Mouse (Mus musculus) gastrocnemius, postnatal 4 days (tissue): ENCODE measurements around the gene Psmd13. TPM values are rescaled to one million over a fixed set of nuclear protein-coding genes. Genes with fewer than 3 reads are reported as not detected.
A peak's percentile ranks its signal among the peaks of the same experiment; 100 is the strongest.

Experiments
- DNase-seq, 2 experiments: peaks; one replicate each; pipeline ENCODE4 v3.0.0; 2021 to 2022; ENCODE audit warnings: low spot score in 2 of 2, mixed read lengths in 2 of 2
- total RNA-seq, 2 experiments: library from RNA; stranded (reverse); gene quantifications; 2 replicates each; pipeline ENCODE4 v1.2.3; 2021

Gene Psmd13
- total RNA-seq, 2 experiments from 2014 or later: 120 to 129 TPM

GRCm38 (mm10) chr7:140941222-140942051 lies 59.7 kb downstream of the Psmd13 start, which contains the start of gene Pgghg:
Gene Pgghg (plus strand): TSS chr7:140941391.
- peak; percentile 80 to 89 for DNase-seq

GRCm38 (mm10) chr7:140942341-140942740 lies 60.6 kb downstream of the Psmd13 start:
- DNase-seq: no peak

DNA sequence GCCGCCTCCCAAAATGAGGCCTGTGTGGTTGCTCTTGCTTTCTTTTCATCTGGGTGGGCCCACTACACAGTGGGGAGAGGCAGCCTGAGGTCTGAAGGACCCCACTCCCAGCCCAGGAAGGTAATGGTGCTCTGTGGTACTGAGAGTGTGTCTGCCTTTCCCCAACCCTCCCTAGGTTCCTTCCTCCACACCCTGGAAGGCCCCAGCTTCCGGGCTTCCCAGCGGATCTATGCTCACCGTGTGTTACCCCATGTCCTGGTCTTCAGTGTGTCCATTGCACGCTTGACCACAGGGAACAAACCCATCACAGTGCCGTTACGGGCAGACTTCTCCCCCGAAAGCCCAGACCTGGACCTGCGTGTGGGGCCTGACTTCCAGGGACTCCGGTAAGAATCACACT lies 61.0 kb downstream of the Psmd13 start:
- no peak for DNase-seq

DNA sequence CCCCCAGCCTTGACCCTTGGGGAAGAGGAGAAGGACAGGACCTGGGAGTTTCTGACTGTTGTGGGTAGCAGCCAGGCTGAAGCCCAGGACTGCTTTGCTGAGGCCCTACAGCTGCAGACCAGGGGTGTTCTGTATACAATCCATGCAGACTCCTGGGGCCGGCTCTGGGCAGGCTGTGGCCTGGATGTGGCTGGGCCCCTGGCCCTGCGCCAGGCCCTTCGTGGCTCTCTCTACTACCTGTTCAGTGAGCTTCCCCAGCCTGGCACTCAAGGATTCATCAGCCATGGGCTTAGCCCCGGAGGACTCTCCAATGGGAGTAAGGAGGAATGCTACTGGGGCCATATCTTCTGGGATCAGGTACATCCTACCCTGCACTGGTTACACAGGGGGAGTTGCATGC lies 61.6 kb downstream of the Psmd13 start:
- DNase-seq: no peak

DNA sequence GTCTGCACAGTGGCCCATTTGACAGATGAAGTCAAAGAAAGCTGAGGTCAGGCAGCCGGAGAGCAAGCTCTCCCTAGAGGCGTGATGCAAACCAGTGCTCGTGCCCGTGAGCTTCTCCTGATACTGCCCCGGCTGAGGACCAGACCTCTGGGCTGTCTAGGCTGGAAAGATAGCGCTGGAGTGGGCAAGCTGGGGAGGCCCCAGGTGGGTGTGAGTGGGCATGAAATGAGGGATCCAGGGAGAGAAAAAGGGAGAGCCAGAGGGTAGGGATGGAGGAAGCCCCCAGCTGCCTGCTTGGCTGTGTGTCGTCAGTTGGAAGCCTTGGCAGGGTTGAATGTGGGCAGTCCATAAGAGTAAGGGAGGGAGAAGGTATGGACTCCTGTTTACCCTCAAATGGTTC lies 62.5 kb downstream of the Psmd13 start:
- DNase-seq: no peak

- no peak for DNase-seq
Observed at GRCm38 (mm10) chr7:140945247-140945646, 63.5 kb downstream of the Psmd13 start.

DNA sequence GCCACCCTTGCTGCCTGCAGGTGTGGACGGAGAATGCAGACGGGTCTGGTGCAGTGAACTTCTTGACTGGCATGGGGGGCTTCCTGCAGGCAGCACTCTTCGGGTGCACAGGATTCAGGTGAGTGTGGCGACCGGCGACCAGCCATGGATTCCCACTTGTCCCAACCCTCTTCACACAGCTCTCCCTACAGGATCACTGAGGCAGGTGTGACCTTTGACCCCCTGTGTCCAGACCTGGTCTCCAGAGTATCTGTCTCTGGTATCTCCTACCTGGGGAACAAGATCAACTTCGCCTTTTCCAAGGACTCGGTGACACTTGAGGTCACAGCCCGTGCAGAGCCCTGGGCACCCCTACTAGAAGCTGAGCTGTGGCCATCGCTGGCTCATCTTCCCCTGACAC lies 64.5 kb downstream of the Psmd13 start:
- DNase-seq: no peak

DNA sequence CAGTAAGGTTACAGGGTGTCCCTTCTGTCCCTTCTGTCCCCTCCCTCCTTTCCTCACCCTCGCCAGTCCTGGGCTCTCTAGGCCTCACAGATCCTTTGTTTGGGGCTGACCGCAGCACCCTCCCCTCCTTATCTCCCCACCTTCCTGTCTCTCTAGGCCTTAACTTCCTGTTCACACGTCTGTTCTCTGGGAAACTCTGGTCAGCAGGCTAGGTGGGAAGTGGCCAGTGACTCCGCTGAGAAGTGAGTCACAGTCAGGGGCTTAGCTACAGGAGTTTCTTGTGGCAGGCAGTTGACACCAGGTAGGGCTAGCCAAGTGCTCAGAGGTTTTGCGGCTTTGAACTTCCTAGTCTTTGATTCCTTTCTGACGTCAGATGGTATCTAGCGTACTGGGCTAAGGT lies 65.2 kb downstream of the Psmd13 start:
- no peak for DNase-seq

GRCm38 (mm10) chr7:140948161-140948560 lies 66.4 kb downstream of the Psmd13 start:
- no peak for DNase-seq

Other genes starting within 250 kb of the Psmd13 start
- gene Olfr53, start 235.5 kb upstream of the Psmd13 start, total RNA-seq: not detected
- gene Olfr539, start 222.0 kb upstream of the Psmd13 start, total RNA-seq: under 1 TPM in 1 of 2 experiments, not detected in 1; 0.02 TPM
- gene Olfr45, start 200.0 kb upstream of the Psmd13 start, total RNA-seq: not detected
- not detected for gene Olfr541, start 184.7 kb upstream of the Psmd13 start, total RNA-seq
- 1 to 10 TPM in 1 of 2 experiments, under 1 TPM in 1; 0.54 to 3.6 TPM for gene Cyp2e1, start 118.2 kb upstream of the Psmd13 start, total RNA-seq
- not detected for gene Syce1, start 94.1 kb upstream of the Psmd13 start, total RNA-seq
- under 1 TPM in 1 of 2 experiments, not detected in 1; 0.07 TPM for gene Zfp941, start 59.8 kb upstream of the Psmd13 start, total RNA-seq
- gene Urah, start 47.0 kb upstream of the Psmd13 start, total RNA-seq: under 1 TPM in 1 of 2 experiments, not detected in 1; 0.44 TPM
- gene Scgb1c1, start 36.4 kb upstream of the Psmd13 start, total RNA-seq: not detected
- not detected for gene Odf3, start 34.2 kb upstream of the Psmd13 start, total RNA-seq
- gene Gm45785, start 25.6 kb upstream of the Psmd13 start, total RNA-seq: not detected
- gene Ric8a, start 25.0 kb upstream of the Psmd13 start, total RNA-seq: 10 to 100 TPM; 35.4 to 40.9 TPM
- 10 to 100 TPM; 23.7 to 24.5 TPM for gene Bet1l, start 24.4 kb upstream of the Psmd13 start, total RNA-seq
- 10 to 100 TPM; 16.4 to 18.9 TPM for gene Sirt3, start 341 bp downstream of the Psmd13 start, total RNA-seq
- 100 to 1,000 TPM; 754 to 792 TPM for gene Cox8b, start 18.5 kb downstream of the Psmd13 start, total RNA-seq
- gene Nlrp6, start 38.9 kb downstream of the Psmd13 start, total RNA-seq: under 1 TPM in 1 of 2 experiments, not detected in 1; 0.08 TPM
- gene Pgghg, start 59.4 kb downstream of the Psmd13 start, total RNA-seq: 10 to 100 TPM; 15.8 to 16.6 TPM
- 1 to 10 TPM; 2.0 to 2.4 TPM for gene Ifitm5, start 68.3 kb downstream of the Psmd13 start, total RNA-seq
- gene Gm45717, start 74.0 kb downstream of the Psmd13 start, total RNA-seq: not detected
- gene Ifitm2, start 74.0 kb downstream of the Psmd13 start, total RNA-seq: 100 to 1,000 TPM; 238 to 274 TPM
- gene Ifitm1, start 85.3 kb downstream of the Psmd13 start, total RNA-seq: 1 to 10 TPM; 4.9 to 8.2 TPM
- gene Ifitm3, start 128.8 kb downstream of the Psmd13 start, total RNA-seq: 10 to 100 TPM; 75.0 to 79.2 TPM
- gene Ifitm6, start 136.0 kb downstream of the Psmd13 start, total RNA-seq: 1 to 10 TPM in 1 of 2 experiments, not detected in 1; 1.2 TPM
- gene Gm17387, start 147.2 kb downstream of the Psmd13 start, total RNA-seq: not detected
- under 1 TPM; 0.22 to 0.62 TPM for gene B4galnt4, start 179.1 kb downstream of the Psmd13 start, total RNA-seq
- under 1 TPM; 0.25 to 0.54 TPM for gene Pkp3, start 196.2 kb downstream of the Psmd13 start, total RNA-seq
- 1 to 10 TPM; 2.9 to 3.7 TPM for gene Sigirr, start 218.6 kb downstream of the Psmd13 start, total RNA-seq
- not detected for gene Ano9, start 235.8 kb downstream of the Psmd13 start, total RNA-seq
- gene Ptdss2, start 240.4 kb downstream of the Psmd13 start, total RNA-seq: 10 to 100 TPM; 22.6 to 29.0 TPM